Comparison of ENCODE assay signal across 31 mouse cellular contexts in genomic region chr4:136613657-136614056, GRCm38 (mm10). TPM values are rescaled to one million over a fixed set of nuclear protein-coding genes. Genes with fewer than 3 reads are reported as not detected.
DNase-seq lines count a peak whose midpoint lies in the region; ATAC-seq and TF ChIP-seq lines count a peak whose summit lies in the region.
"Had no signal": no experiment of that assay in that cellular context is flagged by ENCODE, and none has a peak within 500 bp of the region (broad histone marks: within the 10 kb centered on the region; RNA-seq: fewer than 3 reads in every experiment).

No protein-coding gene starts in this region.

- H3K4me3 ChIP-seq in hindbrain, postnatal 0 days (ENCODE audit: low read length), result no peak overlapping the region
- H3K4me3 ChIP-seq in hindbrain, embryonic 16.5 days (ENCODE audit: low read length), result no peak overlapping the region
- H3K4me3 ChIP-seq: embryonic facial prominence, embryonic 12.5 days; embryonic facial prominence, embryonic 15.5 days; gastrocnemius, adult 2 months; heart, embryonic 12.5 days; heart, embryonic 15.5 days; hindbrain, embryonic 10.5 days; hindbrain, embryonic 13.5 days had no signal

- ATAC-seq in hindbrain, postnatal 0 days, result no peak
- ATAC-seq in hindbrain, embryonic 16.5 days, result no peak
- ATAC-seq: activated CD4-positive, CD25-positive, alpha-beta regulatory T cell, adult 4 months; forebrain, embryonic 14.5 days had no signal

- TF ChIP-seq CTCF in hindbrain, postnatal 0 days (IDR thresholded peaks at IDR 0.05; ENCODE audit: low read depth), result no peak

- WGBS in hindbrain, postnatal 0 days, result 58% methylated on average over 7 of the region's 7 CpGs
- 62% methylated on average over 7 of the region's 7 CpGs for WGBS in hindbrain, embryonic 16.5 days

- no peaks in the 10 kb centered on the region for H3K27me3 ChIP-seq in hindbrain, postnatal 0 days (ENCODE audit: insufficient read depth, low read length)
- H3K27me3 ChIP-seq in hindbrain, embryonic 16.5 days (replicated peaks; ENCODE audit: control insufficient read depth, insufficient read depth, low read length), result no peaks in the 10 kb centered on the region
- H3K27me3 ChIP-seq: CH12.LX; embryonic facial prominence, embryonic 12.5 days; embryonic facial prominence, embryonic 15.5 days; heart, embryonic 12.5 days; heart, embryonic 15.5 days; hindbrain, embryonic 13.5 days had no signal

- H3K9me3 ChIP-seq in hindbrain, postnatal 0 days (ENCODE audit: low read length), result no peaks in the 10 kb centered on the region
- no peaks in the 10 kb centered on the region for H3K9me3 ChIP-seq in hindbrain, embryonic 16.5 days (ENCODE audit: control insufficient read depth, low read length)
- H3K9me3 ChIP-seq: embryonic facial prominence, embryonic 12.5 days; embryonic facial prominence, embryonic 15.5 days; G1E; heart, embryonic 12.5 days; heart, embryonic 15.5 days; hindbrain, embryonic 10.5 days; hindbrain, embryonic 13.5 days had no signal

- H3K4me1 ChIP-seq in hindbrain, postnatal 0 days (ENCODE audit: insufficient read depth, low read length), result no peaks in the 10 kb centered on the region
- H3K4me1 ChIP-seq in hindbrain, embryonic 16.5 days (ENCODE audit: control insufficient read depth, insufficient read depth, low read depth, low read length), result no peaks in the 10 kb centered on the region
- H3K4me1 ChIP-seq: embryonic facial prominence, embryonic 12.5 days; embryonic facial prominence, embryonic 15.5 days; heart, embryonic 12.5 days; hindbrain, embryonic 13.5 days had no signal

- H3K36me3 ChIP-seq in hindbrain, postnatal 0 days (ENCODE audit: insufficient read depth, low read length), result no peaks in the 10 kb centered on the region
- H3K36me3 ChIP-seq in hindbrain, embryonic 16.5 days (ENCODE audit: control insufficient read depth, insufficient read depth, low read length), result no peaks in the 10 kb centered on the region
- H3K36me3 ChIP-seq: embryonic facial prominence, embryonic 12.5 days; embryonic facial prominence, embryonic 15.5 days; G1E; heart, embryonic 12.5 days; heart, embryonic 15.5 days; hindbrain, embryonic 10.5 days; hindbrain, embryonic 13.5 days had no signal

- DNase-seq in hindbrain, postnatal 0 days (ENCODE audit: low spot score), result peak; percentile 8
- DNase-seq in lung, postnatal 36 days, result peak; percentile 15
- no peak for DNase-seq in lung, postnatal 25 days (ENCODE audit: low spot score)
- DNase-seq in MN1 (ENCODE audit: low spot score), result peak; percentile 28
- peak; percentile 33 for DNase-seq in brain, adult 2 months (ENCODE audit: low read depth, low spot score)
- no peak for DNase-seq in ovary, postnatal 14 days (ENCODE audit: low spot score)
- DNase-seq: adrenal gland, adult 8-10 months; adrenal gland, postnatal 25 days; B cell, adult 2 months; cerebellum, adult 18-20 months; cerebellum, adult 9-10 months; cerebellum, postnatal 14 days; gastrocnemius, adult 2 months; gastrocnemius, postnatal 25 days; heart, adult 18-20 months; heart, postnatal 10 days; heart, postnatal 36 days had no signal

- H3K4me2 ChIP-seq in hindbrain, postnatal 0 days (ENCODE audit: low read depth, low read length), result no peak overlapping the region
- H3K4me2 ChIP-seq in hindbrain, embryonic 16.5 days (ENCODE audit: low read length), result no peak overlapping the region
- H3K4me2 ChIP-seq: embryonic facial prominence, embryonic 12.5 days; embryonic facial prominence, embryonic 15.5 days; heart, embryonic 12.5 days; heart, embryonic 15.5 days; hindbrain, embryonic 13.5 days had no signal

- no peak overlapping the region for H3K9ac ChIP-seq in hindbrain, postnatal 0 days (replicated peaks; ENCODE audit: low read length)
- H3K9ac ChIP-seq in hindbrain, embryonic 16.5 days (ENCODE audit: low read depth, low read length), result no peak overlapping the region
- H3K9ac ChIP-seq: embryonic facial prominence, embryonic 12.5 days; embryonic facial prominence, embryonic 15.5 days; heart, embryonic 12.5 days; heart, embryonic 15.5 days; hindbrain, embryonic 13.5 days had no signal

- no peak overlapping the region for H3K27ac ChIP-seq in hindbrain, postnatal 0 days
- no peak overlapping the region for H3K27ac ChIP-seq in hindbrain, embryonic 16.5 days (ENCODE audit: low read depth, low read length)
- H3K27ac ChIP-seq: embryonic facial prominence, embryonic 12.5 days; embryonic facial prominence, embryonic 15.5 days; gastrocnemius, adult 2 months; heart, embryonic 15.5 days; hindbrain, embryonic 10.5 days; hindbrain, embryonic 13.5 days had no signal

RNA-seq across cellular contexts. Expression of gene Tex46, which starts 3.4 kb away (rescaled TPM):
- not detected in 2 replicates for total RNA-seq in hindbrain, postnatal 0 days (2014; rRNA removed)
- polyA plus RNA-seq in hindbrain, postnatal 0 days (2015; fragmentation: Nextera tagmentation; extraction: Ambion mirVana), result not detected in 2 replicates
- polyA plus RNA-seq in hindbrain, embryonic 16.5 days (2015; fragmentation: Nextera tagmentation; extraction: Ambion mirVana), result not detected in 2 replicates
- total RNA-seq: adrenal gland, adult 8-10 months; adrenal gland, postnatal 25 days; CH12.LX; G1E; gastrocnemius, adult 2 months; gastrocnemius, postnatal 25 days; heart, adult 18-20 months; heart, postnatal 10 days; heart, postnatal 36 days had no signal
- polyA plus RNA-seq: activated CD4-positive, CD25-positive, alpha-beta regulatory T cell, adult 4 months; embryonic facial prominence, embryonic 12.5 days; embryonic facial prominence, embryonic 15.5 days; forebrain, embryonic 11.5 days; forebrain, embryonic 14.5 days; frontal cortex, adult 2 months; G1E; heart, embryonic 12.5 days; heart, embryonic 15.5 days; hindbrain, embryonic 10.5 days; hindbrain, embryonic 13.5 days; intestine, embryonic 14.5 days had no signal

RNA-seq across cellular contexts. Expression of gene Lactbl1, which starts 8.8 kb away (rescaled TPM):
- 0.42 TPM in 1 of 2 replicates, not detected in the other for total RNA-seq in hindbrain, postnatal 0 days (2014; rRNA removed)
- polyA plus RNA-seq in hindbrain, postnatal 0 days (2015; fragmentation: Nextera tagmentation; extraction: Ambion mirVana), result 0.06 TPM in 2 replicates
- polyA plus RNA-seq in hindbrain, embryonic 16.5 days (2015; fragmentation: Nextera tagmentation; extraction: Ambion mirVana), result 0.05 and 0.06 TPM in 2 replicates
- total RNA-seq: adrenal gland, adult 8-10 months; adrenal gland, postnatal 25 days; CH12.LX; G1E; gastrocnemius, adult 2 months; gastrocnemius, postnatal 25 days; heart, adult 18-20 months; heart, postnatal 10 days; heart, postnatal 36 days had no signal
- polyA plus RNA-seq: activated CD4-positive, CD25-positive, alpha-beta regulatory T cell, adult 4 months; embryonic facial prominence, embryonic 12.5 days; embryonic facial prominence, embryonic 15.5 days; forebrain, embryonic 11.5 days; forebrain, embryonic 14.5 days; heart, embryonic 12.5 days; heart, embryonic 15.5 days; hindbrain, embryonic 10.5 days; hindbrain, embryonic 13.5 days; intestine, embryonic 14.5 days had no signal

RNA-seq across cellular contexts. Expression of gene Kdm1a, which starts 11.1 kb away (rescaled TPM):
- 121 and 123 TPM in 2 replicates for total RNA-seq in hindbrain, postnatal 0 days (2014; rRNA removed)
- polyA plus RNA-seq in hindbrain, postnatal 0 days (2015; fragmentation: Nextera tagmentation; extraction: Ambion mirVana), result 41.2 and 44.8 TPM in 2 replicates
- 31.6 and 45.7 TPM in 2 replicates for polyA plus RNA-seq in hindbrain, embryonic 16.5 days (2015; fragmentation: Nextera tagmentation; extraction: Ambion mirVana)

Comparison
In these comparisons a context has a peak if more than half of its experiments do, and no peak if none do; other contexts are left out.
1. DNase-seq: peak in hindbrain, postnatal 0 days (single experiment), lung, postnatal 36 days (single experiment), MN1 (single experiment) and brain, adult 2 months (single experiment); none in lung, postnatal 25 days (single experiment) and ovary, postnatal 14 days (single experiment).